Comparison of ENCODE assay signal across 11 mouse cellular contexts in genomic region chr8:110631201-110631600, GRCm38 (mm10). TPM values are rescaled to one million over a fixed set of nuclear protein-coding genes. Genes with fewer than 3 reads are reported as not detected.
A peak's percentile ranks its signal among the peaks of the same experiment; 100 is the strongest.
DNase-seq lines count a peak whose midpoint lies in the region; ATAC-seq lines count a peak whose summit lies in the region.
"Had no signal": no experiment of that assay in that cellular context is flagged by ENCODE, and none has a peak within 500 bp of the region (broad histone marks: within the 10 kb centered on the region; RNA-seq: fewer than 3 reads in every experiment).

No protein-coding gene starts in this region.

- H3K36me3 ChIP-seq in hindbrain, embryonic 15.5 days = peaks cover 32% of the 10 kb centered on the region
- peaks cover 45% of the 10 kb centered on the region for H3K36me3 ChIP-seq in hindbrain, embryonic 13.5 days
- no peaks in the 10 kb centered on the region for H3K36me3 ChIP-seq in stomach, embryonic 16.5 days (ENCODE audit: control insufficient read depth, insufficient read depth, low read length)

- H3K27me3 ChIP-seq in hindbrain, embryonic 15.5 days = no peaks in the 10 kb centered on the region
- H3K27me3 ChIP-seq in hindbrain, embryonic 13.5 days = no peaks in the 10 kb centered on the region
- no peaks in the 10 kb centered on the region for H3K27me3 ChIP-seq in stomach, embryonic 16.5 days (ENCODE audit: control insufficient read depth, insufficient read depth, low read length)
- H3K27me3 ChIP-seq: lung, embryonic 15.5 days; midbrain, embryonic 13.5 days had no signal

- H3K27ac ChIP-seq in hindbrain, embryonic 15.5 days (replicated peaks) = peak overlapping the region; percentile 3; the same call in 1 of the 2 replicates
- H3K27ac ChIP-seq in hindbrain, embryonic 13.5 days = no peak overlapping the region
- H3K27ac ChIP-seq in stomach, embryonic 16.5 days (ENCODE audit: low read length) = peak overlapping the region; percentile 92
- H3K27ac ChIP-seq: midbrain, embryonic 13.5 days had no signal

- no peak for ATAC-seq in hindbrain, embryonic 15.5 days (ENCODE audit: low FRiP score, low read depth)
- ATAC-seq in hindbrain, embryonic 13.5 days (ENCODE audit: low FRiP score) = no peak
- no peak for ATAC-seq in stomach, embryonic 16.5 days (ENCODE audit: insufficient read depth, low FRiP score)
- ATAC-seq: midbrain, embryonic 13.5 days had no signal

- H3K4me1 ChIP-seq in hindbrain, embryonic 15.5 days (replicated peaks) = 0 out of 2 replicates have a peak, but pooled peaks cover 6% of the 10 kb centered on the region
- H3K4me1 ChIP-seq in hindbrain, embryonic 13.5 days (replicated peaks) = peaks cover 3% of the 10 kb centered on the region
- peaks cover 9% of the 10 kb centered on the region; the same call in 1 of the 2 replicates for H3K4me1 ChIP-seq in stomach, embryonic 16.5 days (ENCODE audit: control insufficient read depth, insufficient read depth, low read length)

- no peak overlapping the region for H3K9ac ChIP-seq in hindbrain, embryonic 15.5 days
- no peak overlapping the region for H3K9ac ChIP-seq in hindbrain, embryonic 13.5 days
- no peak overlapping the region for H3K9ac ChIP-seq in stomach, embryonic 16.5 days (ENCODE audit: low read length)
- H3K9ac ChIP-seq: lung, embryonic 15.5 days; midbrain, embryonic 13.5 days had no signal

- H3K4me2 ChIP-seq in hindbrain, embryonic 15.5 days = no peak overlapping the region
- H3K4me2 ChIP-seq in hindbrain, embryonic 13.5 days = no peak overlapping the region
- peak overlapping the region; percentile 42 for H3K4me2 ChIP-seq in stomach, embryonic 16.5 days (ENCODE audit: low read depth, low read length)
- H3K4me2 ChIP-seq: midbrain, embryonic 13.5 days had no signal

- H3K4me3 ChIP-seq in hindbrain, embryonic 15.5 days = no peak overlapping the region
- no peak overlapping the region for H3K4me3 ChIP-seq in hindbrain, embryonic 13.5 days
- H3K4me3 ChIP-seq in stomach, embryonic 16.5 days (replicated peaks; ENCODE audit: low read length) = no peak overlapping the region
- H3K4me3 ChIP-seq: lung, embryonic 15.5 days; midbrain, embryonic 13.5 days had no signal

- peak; percentile 40 for DNase-seq in ovary, postnatal 14 days (ENCODE audit: low spot score)
- no peak for DNase-seq in ovary, postnatal 10 days (ENCODE audit: low spot score)
- DNase-seq in forelimb bud, embryonic 11.5 days (ENCODE audit: low read depth, low spot score) = peak; percentile 4
- no peak for DNase-seq in thymus, postnatal 4 days
- DNase-seq in spleen, postnatal 14 days (ENCODE audit: low spot score in 2 of 2) = no peak
- DNase-seq: thymus, postnatal 25 days had no signal

- no peaks in the 10 kb centered on the region for H3K9me3 ChIP-seq in hindbrain, embryonic 15.5 days
- no peaks in the 10 kb centered on the region for H3K9me3 ChIP-seq in hindbrain, embryonic 13.5 days
- no peaks in the 10 kb centered on the region for H3K9me3 ChIP-seq in stomach, embryonic 16.5 days (replicated peaks; ENCODE audit: control insufficient read depth, low read length)
- H3K9me3 ChIP-seq: lung, embryonic 15.5 days; midbrain, embryonic 13.5 days had no signal

- WGBS in hindbrain, embryonic 15.5 days = 95% methylated on average over 7 of the region's 7 CpGs
- WGBS in hindbrain, embryonic 13.5 days = 92% methylated on average over 7 of the region's 7 CpGs
- WGBS in stomach, embryonic 16.5 days = 86% methylated on average over 7 of the region's 7 CpGs

RNA-seq across cellular contexts. Expression of gene Vac14, which starts 12.8 kb away (rescaled TPM):
- 29.3 and 33.6 TPM in 2 replicates for polyA plus RNA-seq in hindbrain, embryonic 15.5 days (2015; fragmentation: Nextera tagmentation; extraction: Ambion mirVana)
- polyA plus RNA-seq in hindbrain, embryonic 13.5 days (2015; fragmentation: Nextera tagmentation; extraction: Ambion mirVana) = 23.7 and 24.9 TPM in 2 replicates
- polyA plus RNA-seq in stomach, embryonic 16.5 days (2015; fragmentation: Nextera tagmentation; extraction: Ambion mirVana) = 12.3 and 14.0 TPM in 2 replicates

Comparison
In these comparisons a context has a peak if more than half of its experiments do, and no peak if none do; other contexts are left out.
1. DNase-seq: peak in ovary, postnatal 14 days (single experiment) and forelimb bud, embryonic 11.5 days (single experiment); none in ovary, postnatal 10 days (single experiment), thymus, postnatal 4 days (single experiment) and spleen, postnatal 14 days (0 of 2).